Mouse (Mus musculus) layer of hippocampus, adult 18-20 months (tissue): ENCODE measurements around the gene Slc5a10. TPM values are rescaled to one million over a fixed set of nuclear protein-coding genes. Genes with fewer than 3 reads are reported as not detected.

ENCODE experiments used
- DNase-seq, 2 experiments: peaks; one replicate each; pipeline ENCODE4 v3.0.0; 2022; ENCODE audit warnings: low spot score in 2 of 2
- total RNA-seq, 2 experiments: library from RNA; stranded (reverse); gene quantifications; 2 replicates each; pipeline ENCODE4 v1.2.3; 2021

Gene Slc5a10
- total RNA-seq, 2 experiments from 2014 or later, result 0.36 to 0.37 TPM

GRCm38 (mm10) chr11:61705581-61705980, 15.0 kb downstream of the Slc5a10 start:
- DNase-seq, result no peak

GRCm38 (mm10) chr11:61702494-61702893, 18.1 kb downstream of the Slc5a10 start:
- no peak for DNase-seq

- no peak for DNase-seq
Measured at GRCm38 (mm10) chr11:61701696-61702095, 18.9 kb downstream of the Slc5a10 start.

- DNase-seq, result no peak
Measured at GRCm38 (mm10) chr11:61699933-61700332, 20.7 kb downstream of the Slc5a10 start.

- DNase-seq, result no peak
Measured at GRCm38 (mm10) chr11:61699460-61699859, 21.2 kb downstream of the Slc5a10 start.

DNA sequence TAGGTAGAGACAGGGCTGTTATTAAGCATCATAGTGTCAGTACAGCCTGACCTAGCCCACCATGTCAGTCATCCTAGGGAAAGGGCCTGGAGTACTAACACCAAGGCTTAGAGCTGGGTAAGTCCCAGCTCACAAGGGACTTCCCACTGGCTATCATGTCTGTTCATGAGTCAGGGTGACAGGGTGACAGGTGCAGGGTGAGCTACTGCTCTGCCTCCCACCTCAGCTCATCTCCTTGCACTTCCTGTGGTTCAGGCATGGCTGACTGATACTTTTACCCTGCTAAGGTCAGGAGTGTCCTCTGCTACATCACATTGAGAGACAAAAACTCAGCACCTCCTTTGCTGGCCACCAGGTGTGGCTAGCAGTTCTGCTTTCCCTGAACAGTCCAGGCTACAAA, 21.8 kb downstream of the Slc5a10 start:
- no peak for DNase-seq

DNA sequence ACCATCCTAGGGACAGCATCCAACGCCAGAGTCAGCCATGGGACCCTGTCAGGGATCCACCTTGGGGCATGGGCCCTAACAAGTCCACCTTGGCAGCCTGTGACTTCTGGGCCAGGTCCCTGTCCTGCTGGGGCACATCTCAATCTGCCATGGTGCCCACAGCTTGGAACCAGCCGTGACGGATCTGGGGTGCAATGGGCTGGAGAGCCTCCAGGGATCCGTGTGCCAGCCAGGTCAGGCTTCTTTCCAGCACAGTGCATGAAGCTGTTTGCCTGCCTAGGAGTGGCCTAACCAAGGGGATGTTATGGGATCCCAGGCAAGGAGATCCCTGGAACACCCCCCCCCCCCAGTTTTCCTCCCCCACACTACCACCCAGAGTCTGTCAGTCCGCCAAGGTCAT, 27.6 kb downstream of the Slc5a10 start:
- DNase-seq, result no peak

- DNase-seq, result no peak
Measured at GRCm38 (mm10) chr11:61687595-61687994, 33.0 kb downstream of the Slc5a10 start.

DNA sequence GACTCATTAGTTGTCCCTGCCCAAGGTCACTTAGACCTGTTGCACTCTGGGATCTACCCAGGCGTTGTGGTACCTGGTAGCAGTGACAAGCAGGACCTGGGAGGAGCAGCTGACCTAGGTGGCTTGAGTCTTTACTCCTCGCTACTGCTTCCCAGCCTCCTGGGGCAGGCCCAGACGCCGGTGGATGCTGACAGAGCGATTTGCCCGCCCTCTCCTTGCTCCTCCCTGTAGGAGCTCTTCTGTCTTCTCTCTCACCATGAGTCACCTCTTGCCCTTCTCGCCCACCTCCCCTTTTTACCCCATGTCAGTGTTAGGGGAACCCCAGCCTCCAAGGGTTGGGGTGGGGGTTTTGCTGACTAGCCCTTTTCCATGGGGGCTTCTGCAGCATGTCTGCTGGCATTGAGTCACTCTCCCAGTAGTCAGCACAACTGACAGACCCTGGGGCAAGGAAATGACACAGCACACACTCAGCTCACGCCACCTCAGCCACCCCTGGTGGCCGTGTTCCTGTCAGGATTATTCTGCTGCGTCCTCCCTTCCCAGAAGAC, 33.6 kb downstream of the Slc5a10 start:
- DNase-seq, result no peak

GRCm38 (mm10) chr11:61686141-61686540, 34.5 kb downstream of the Slc5a10 start:
- DNase-seq, result no peak

DNA sequence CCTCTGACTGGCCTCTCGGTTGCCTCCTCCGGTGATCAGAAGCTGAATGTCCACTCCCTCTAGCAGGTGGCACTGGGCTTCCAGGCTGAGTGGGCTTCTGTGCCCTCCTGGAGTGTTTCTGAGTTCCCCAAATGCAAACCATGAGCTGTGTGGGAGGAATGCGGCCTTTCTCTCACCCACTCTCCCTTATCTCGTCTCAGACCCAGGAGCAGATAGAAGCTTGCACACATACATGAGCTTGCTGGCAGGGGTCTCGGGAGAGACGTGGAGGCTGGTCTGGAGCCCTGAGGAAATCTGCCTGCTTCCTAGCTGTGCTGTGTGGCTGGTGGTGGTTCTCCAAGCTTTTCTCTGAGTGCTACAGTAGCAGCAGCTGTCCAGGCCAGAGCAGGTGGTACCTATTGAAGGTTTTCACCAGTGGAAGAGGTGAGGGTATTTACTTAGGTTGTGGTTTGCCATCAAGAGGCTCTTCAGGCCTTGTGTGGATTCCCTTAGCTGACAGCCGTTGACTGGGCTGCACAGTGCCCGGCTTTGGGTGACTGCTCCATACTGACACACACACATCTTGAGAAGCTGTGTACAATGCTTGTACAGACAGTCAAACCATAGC, 35.4 kb downstream of the Slc5a10 start:
- no peak for DNase-seq

- no peak for DNase-seq
Measured at GRCm38 (mm10) chr11:61683907-61684731, 36.5 kb downstream of the Slc5a10 start, which contains the start of gene Fam83g. Gene Fam83g (plus strand): TSS chr11:61684091.

DNA sequence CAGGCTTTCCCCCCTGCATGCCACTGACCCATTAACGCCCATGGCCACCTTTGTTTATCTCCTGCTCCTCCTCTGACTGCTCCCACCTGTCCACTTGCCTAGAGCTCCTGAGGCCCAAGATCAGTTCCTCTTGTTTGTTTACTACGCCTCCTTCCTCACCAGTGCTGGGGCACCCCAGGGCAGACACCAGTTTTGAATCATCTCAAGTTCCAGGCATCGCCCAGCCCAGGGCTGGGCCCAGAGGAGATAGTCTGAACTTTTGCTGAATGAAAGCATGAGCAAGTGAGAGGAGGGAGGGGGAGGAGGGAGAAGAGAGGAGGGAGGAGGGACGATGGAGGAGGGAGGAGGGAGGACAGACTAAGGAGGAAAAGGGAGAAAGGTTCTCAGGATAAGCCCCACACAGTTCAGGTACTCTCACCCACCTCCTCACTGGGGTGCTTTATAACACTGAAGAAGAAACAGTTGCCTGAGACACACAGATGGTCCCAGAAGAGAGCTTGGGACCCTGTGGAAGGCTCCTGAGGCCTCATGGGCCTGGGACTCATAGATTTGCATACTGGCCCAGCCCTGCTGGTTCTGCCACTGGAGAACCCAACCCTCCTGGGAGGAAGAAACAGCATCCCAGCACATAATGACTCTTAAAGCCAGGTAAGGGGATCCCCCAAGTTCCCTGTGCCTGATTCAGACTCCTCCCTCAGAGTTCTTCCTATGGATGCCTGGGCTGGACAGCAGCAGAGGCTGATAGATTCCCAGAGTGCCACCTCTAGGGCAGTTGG, 41.3 kb downstream of the Slc5a10 start:
- no peak for DNase-seq

GRCm38 (mm10) chr11:61677709-61678108, 42.9 kb downstream of the Slc5a10 start:
- DNase-seq, result no peak

- no peak for DNase-seq
Measured at GRCm38 (mm10) chr11:61676216-61676854, 44.3 kb downstream of the Slc5a10 start.

GRCm38 (mm10) chr11:61675332-61675731, 45.3 kb downstream of the Slc5a10 start:
- DNase-seq, result no peak

- no peak for DNase-seq
Measured at GRCm38 (mm10) chr11:61674839-61675159, 45.8 kb downstream of the Slc5a10 start.

DNA sequence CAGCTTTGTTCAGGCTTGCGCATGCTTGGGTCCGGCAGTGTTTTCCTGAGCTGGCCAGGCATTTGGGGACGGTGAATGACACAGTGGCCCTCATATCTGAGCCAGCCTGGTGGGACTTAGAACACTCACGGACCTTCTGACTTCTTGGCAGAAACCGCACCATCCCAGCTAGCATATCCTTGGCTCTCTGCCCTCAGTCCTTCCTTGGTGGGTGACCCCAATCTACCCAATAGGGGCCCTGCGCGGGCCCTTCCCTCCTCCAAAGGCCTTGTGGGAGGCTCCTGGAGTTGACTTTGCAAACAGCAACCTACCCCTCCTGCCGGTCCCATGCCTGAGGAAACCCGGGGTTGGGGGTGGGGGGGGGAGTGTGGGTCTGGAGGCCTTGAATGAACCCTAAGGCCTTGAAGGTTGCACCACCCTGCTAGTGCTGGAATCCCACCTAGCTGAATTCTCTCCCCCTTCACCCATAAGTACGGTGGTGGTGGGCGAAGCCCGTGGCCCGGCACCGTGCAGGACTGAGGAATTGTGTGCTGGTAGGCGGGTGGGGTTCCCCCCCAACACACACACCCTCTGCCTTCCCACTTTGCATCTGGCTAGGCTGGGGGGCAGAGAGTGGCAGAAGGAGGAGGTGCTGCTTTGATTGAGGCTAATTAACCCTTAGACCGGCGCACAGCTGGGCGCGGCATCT, 46.3 kb downstream of the Slc5a10 start:
- no peak for DNase-seq

DNA sequence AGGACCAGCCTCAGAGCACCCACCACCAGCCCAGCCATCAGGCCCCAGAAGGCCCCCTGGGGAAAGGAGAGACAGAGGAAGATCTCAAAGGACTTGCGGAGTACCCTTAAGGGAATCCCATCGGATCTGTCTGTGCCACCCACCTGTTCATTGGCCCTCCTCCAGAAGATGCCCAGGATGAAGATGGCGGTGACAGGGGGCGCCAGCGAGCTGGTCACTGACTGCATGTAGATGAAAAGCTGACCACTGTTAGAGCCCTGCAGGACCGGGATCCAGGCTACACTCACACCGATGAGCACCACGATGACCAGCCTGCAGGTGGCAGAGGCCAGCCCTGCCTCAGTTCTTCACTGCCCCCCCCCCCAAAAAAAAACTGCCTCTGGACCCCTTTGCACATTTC, 46.9 kb downstream of the Slc5a10 start:
- DNase-seq, result peak in 1 of 2 experiments; percentile 18

DNA sequence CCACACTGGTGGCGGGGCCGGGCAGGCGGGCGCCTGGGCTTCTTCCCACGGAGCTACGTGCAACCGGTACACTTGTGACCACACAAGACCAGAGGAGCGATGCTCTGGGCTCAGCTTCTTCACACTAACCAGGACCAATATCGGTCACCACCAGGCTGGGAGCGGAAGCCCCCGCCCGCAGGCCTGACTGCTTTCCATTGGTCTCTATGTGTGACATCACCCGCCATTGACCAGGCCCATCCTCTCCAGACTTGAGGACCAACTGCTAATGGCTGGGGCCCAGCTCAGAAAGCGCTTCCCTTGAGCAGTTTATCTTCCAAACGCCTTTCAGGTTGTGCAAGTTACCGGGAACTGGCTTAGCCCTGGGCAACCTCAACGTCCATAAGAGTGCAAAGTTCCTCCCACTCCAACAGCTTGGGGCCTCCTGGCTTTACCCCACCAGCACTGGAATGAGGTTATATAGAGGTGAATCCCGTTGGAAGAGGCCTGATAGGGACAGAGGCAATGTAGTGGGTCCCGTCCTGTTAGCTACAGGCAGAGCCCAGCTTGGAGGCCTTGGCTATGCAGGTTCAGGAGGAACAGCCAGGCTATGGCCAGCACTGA, 48.7 kb downstream of the Slc5a10 start:
- DNase-seq, result no peak
